Mouse (Mus musculus) thymus, postnatal 36 days (tissue): ENCODE results near the gene Gdpd3.
A peak's percentile ranks its signal among the peaks of the same experiment; 100 is the strongest.
"Not testable (repeated sequence)": the region's sequence is repeated elsewhere in the genome, so short reads cannot be mapped to it uniquely, and the experiment has no call there.

Experiments used
- DNase-seq, 2 experiments: peaks; one replicate each; pipeline ENCODE4 v3.0.0; 2022; ENCODE audit warnings: mixed read lengths in 2 of 2

Gdpd3 gene

DNA sequence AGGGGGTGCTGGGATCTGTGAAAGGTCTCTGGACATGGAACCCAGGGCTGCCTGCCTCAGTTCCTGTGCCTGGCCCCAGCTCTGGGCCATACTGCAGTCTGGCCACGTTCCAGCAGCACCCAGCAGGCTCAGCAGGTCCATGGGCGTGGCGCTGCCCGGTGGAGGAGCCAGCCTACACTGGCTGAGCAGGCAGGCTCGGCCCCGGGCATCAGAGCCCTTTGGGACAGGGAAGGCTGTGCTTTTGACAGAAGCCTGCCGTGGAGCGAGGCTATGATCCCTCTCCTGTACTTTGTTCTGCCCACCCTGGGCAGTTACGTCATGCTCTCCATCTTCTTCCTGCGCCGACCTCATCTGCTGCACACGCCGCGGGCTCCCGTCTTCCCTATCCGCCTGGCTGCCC, at the start of gene Gdpd3:
Gene Gdpd3 (plus strand): TSS at position 134 of the 400 bp plus-strand sequence.
- DNase-seq, result no peak

- no peak for DNase-seq
Measured at GRCm38 (mm10) chr7:126717566-126717965, 48.6 kb upstream of the Gdpd3 start.

DNA sequence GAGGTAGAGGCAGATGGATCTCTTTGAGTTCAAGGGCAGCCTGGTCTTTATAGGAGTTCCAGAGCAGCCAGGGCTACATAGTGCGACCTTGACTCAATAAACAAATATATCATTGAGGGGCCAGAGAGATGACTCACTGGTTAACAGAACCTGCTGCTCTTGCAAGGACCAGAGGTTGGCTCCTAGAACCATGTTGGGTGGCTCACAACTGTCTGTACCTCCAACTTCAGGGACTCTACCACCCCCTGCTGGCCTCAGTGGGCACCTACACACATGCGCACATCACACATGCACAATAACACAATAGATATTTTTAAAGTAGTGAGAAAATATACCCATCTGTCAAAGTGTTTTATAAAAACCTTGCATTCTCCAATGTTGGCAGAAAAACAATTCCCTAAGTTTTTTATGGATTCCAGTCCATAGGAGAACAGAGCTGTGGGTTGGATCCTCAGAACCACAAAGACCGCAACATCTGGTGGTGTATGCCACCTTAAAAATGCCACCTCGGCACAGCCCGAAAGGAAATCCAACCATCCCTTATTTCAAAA, 47.3 kb upstream of the Gdpd3 start:
- no peak for DNase-seq

- no peak for DNase-seq
Measured at GRCm38 (mm10) chr7:126721635-126722034, 44.5 kb upstream of the Gdpd3 start.

DNA sequence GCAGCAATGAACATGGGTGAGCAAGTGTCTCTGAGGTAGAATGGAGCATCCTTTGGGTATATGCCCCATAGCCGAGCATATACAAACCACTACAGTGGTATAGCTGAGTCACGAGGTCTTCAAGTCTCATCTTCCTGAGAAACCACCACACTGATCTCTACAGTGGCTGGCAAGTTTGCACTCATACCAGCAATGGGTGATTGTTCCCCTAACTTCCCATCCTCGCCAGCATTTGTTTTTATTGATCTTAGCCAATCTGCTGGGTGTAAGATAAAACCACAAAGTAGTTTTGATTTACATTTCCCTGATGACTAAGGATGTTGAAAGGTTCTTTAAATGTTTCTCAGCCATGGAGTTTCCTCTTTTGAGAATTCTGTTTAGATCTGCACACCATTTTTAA, 41.1 kb upstream of the Gdpd3 start:
- DNase-seq, result no peak

GRCm38 (mm10) chr7:126725667-126726066, 40.5 kb upstream of the Gdpd3 start:
- DNase-seq, result no peak

DNA sequence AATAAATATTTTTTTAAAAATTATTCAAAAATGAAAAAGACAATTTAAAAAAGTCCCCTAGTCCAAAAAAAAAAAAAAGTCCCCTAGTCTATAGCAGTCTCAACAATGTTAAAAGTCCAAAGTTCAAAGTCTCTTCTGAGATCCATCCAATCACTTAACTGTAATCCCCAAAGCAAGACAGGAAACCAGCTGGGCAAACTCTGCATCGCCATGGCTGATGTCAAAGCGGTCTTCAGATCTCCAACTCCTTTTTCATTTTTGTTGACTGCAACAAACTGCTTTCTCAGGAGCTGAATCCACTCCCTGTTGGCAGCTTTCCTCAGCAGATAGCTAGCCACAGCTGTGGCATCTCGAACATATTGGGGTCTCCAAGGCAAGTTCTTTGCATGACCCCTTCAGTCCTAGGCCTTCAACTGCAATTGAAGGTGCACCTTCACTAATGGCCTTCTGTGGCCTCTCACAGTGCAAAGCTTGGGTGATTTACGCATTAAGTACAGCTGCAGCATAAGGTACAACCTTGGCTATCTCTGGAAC, 35.8 kb upstream of the Gdpd3 start:
- not testable (repeated sequence) for DNase-seq

DNA sequence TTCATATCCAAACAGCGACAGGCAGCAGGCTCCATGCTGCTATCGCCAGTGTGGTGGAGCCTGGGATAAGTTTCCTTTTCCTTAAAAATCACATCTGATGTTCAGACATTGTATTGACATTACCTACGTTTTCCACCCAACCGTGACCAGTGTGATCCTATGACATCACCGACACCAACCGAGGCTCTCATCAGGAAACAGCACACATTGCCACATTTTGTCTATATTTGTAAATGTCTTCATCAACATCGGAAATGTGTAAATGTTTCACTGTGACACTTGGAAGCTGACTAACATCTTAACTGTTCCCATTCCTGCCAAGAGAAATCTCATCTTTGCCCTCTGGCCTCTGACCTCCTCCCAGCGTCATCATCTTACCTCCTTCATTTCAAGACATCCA, 30.0 kb upstream of the Gdpd3 start:
- DNase-seq, result no peak

DNA sequence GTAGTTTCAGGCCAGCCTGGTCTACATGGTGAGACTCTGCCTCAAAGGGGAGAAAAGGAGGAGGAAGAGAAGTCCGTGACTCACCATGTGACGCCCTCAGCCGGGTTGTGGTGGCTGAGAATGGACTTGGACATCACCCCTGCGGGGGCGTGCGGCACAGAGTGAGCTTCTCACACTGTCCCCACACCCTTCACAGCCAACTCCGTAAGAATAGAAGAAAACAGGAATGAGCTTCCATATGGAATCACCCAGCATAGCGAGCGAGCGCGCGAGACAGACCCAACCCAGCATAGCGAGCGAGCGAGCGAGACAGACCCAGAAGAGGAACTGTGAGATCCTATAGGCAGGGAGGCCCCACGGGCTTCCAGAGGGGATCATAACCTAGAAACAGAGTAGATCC, 26.6 kb upstream of the Gdpd3 start:
- DNase-seq, result no peak

DNA sequence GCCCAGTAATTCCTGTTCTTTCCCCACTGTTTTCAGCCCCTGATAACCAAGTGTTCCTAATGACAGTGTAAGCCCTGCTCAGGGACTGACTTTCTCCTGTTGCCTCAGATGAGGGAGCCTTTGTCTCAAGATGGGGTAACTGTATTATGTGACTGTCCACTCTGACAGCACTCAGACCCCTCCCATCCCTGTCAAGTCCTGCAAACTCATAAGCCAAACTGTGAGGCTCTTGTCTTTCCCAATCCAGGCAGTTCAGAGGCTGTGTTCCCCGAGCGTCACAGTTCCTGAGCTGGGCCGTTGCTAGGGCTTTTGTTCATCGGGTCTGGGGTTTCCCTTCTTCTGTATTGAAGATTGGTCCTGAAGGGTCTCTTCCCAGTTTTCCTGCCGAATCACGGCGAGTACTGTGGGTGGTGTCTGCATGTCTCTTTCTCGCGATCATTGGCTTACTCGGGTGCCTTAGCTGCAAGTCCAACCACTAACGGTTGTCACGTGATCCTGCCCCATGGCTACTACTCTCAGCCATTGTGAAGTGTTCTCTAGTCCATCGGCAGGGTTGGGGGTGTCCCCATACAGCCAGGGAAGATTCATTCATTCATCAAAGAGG, 25.9 kb upstream of the Gdpd3 start:
- no peak for DNase-seq

- DNase-seq, result no peak
Measured at GRCm38 (mm10) chr7:126740977-126741376, 25.2 kb upstream of the Gdpd3 start.

GRCm38 (mm10) chr7:126741452-126741851, 24.7 kb upstream of the Gdpd3 start:
- DNase-seq, result no peak

- no peak for DNase-seq
Measured at GRCm38 (mm10) chr7:126741964-126742482, 24.1 kb upstream of the Gdpd3 start.

- DNase-seq, result no peak
Measured at GRCm38 (mm10) chr7:126746066-126746465, 20.1 kb upstream of the Gdpd3 start.

DNA sequence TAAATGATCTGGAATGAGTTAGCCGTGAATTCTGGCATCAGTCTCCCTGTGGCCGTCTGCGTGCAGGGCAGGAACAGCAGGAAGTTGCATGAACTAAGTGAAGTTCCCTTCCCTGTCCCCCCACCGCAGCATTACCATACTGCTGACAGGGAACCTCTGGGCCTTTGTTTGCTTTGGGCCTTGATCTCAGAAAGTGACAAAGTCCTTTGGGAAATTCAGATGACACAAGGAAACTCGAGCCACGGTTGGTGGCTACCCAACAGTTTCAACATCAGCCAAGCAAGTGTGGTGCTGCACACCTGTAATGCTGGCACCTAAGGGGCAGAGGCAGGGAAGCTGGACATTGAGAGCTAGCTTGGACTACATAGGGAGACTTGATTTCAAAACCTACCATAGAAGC, 19.3 kb upstream of the Gdpd3 start:
- peak in 1 of 2 experiments; percentile 18 for DNase-seq

- DNase-seq, result no peak
Measured at GRCm38 (mm10) chr7:126748824-126749223, 17.3 kb upstream of the Gdpd3 start.

GRCm38 (mm10) chr7:126749582-126750343, 16.4 kb upstream of the Gdpd3 start:
- DNase-seq, result no peak

DNA sequence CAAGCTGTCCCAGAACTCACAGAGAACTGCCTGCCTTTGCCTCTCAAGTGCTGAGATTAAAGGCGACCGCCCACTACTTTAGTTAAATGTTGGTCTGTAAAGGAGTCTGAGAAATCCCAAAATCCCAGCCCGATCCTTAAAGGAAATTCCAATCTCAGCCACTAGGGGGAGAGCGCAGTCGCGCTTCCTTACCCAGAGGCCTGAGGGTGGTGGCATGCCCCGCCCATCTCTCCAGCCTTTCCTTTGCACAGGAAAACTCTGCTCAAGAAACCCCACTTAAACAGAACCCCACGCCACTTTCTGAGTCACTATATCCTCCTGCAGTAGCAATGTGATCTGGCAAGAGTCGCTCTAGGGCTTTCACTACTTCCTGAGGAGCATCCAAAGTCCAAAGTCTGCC, 11.3 kb upstream of the Gdpd3 start:
- peak; percentile 63 to 67 for DNase-seq

- no peak for DNase-seq
Measured at GRCm38 (mm10) chr7:126758539-126758938, 7.6 kb upstream of the Gdpd3 start.

DNA sequence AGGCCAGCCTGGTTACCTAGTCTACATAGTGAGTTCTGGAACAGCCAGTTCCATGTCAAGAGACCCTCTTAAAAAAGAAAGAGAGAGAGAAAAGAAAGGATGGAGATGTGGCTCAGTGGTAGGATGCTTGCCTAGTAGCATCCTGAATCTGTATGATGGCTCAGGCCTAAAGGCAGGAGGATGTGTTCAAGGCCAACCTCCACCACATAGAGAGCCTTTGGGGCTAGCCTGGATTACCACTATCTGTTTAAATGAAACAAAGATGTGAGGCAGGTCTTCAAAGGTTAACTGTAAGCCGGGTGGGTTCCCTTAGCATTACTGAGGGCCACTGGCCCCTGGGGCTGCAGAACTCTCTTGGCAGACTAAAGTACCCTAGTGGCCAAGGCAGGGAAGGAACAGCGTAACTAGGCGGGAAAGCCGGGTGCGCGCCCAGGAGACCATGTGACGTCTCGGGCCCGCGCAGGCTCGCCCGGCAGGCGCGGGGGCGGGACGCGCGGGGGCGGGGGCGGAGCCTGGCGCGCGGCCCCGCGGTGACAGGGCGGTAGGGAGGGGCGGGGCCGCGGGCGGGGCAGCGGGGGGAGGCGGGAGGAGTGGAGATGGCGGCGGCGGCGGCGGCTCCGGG, 7.0 kb upstream of the Gdpd3 start, which contains the start of gene Mapk3:
Gene Mapk3 (plus strand): TSS at position 552 of the 622 bp plus-strand sequence.
- peak; percentile 88 to 92 for DNase-seq

DNA sequence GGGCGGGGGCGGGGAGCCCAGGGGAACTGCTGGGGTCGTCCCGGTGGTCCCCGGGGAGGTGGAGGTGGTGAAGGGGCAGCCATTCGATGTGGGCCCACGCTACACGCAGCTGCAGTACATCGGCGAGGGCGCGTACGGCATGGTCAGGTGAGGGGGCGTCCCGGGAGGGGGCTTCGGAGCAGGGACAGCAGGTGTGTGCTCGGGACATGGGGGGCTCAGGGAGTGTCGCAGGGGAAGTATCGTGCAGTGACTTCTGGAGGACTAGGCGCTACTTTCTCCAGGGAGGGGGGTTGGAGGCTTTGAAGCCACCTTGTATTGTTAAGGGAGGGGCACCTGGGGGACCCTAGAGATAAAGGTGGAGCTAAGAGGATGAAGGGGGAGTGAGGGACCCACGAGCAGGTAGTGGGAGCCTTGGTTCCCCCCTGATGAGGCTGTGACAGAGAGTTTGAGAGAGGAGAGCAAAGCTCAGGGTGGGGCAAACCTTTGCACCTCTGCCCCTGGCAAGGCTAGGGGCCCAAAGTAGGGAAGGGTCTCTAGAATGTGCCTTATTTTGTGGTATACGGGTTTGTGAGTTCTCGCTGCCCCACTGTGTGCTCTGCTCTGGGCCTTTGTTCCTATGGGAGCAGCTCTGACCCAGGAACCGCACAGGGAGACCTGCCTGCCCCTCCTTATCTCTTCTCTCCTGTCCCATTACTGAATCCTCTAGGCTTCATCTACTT, 6.3 kb upstream of the Gdpd3 start:
- DNase-seq, result no peak

- no peak for DNase-seq
Measured at GRCm38 (mm10) chr7:126760391-126760802, 5.7 kb upstream of the Gdpd3 start.
